Mouse (Mus musculus) hindbrain, embryonic 12.5 days (tissue): Measurements from ENCODE around the gene Tnfsf4. TPM values are rescaled to one million over a fixed set of nuclear protein-coding genes. Genes with fewer than 3 reads are reported as not detected.

Source experiments
- ATAC-seq: fragments of 200-750 bp; cut with Nextera tagmentation; 2 replicates; pipeline ENCODE4 v1.8.0; 2017; ENCODE audit warnings: moderate TSS enrichment; ENCODE audit not compliant: low FRiP score
- H3K27ac ChIP-seq: fragments of 300-500 bp; sonication (generic); 2 replicates; pipeline ENCODE4 v1.5.1; 2016; ENCODE audit warnings: mild to moderate bottlenecking
- H3K27me3 ChIP-seq: fragments of 300-500 bp; sonication (generic); 2 replicates; pipeline ENCODE4 v1.6.1; 2016; ENCODE audit warnings: mild to moderate bottlenecking
- H3K36me3 ChIP-seq: fragments of 300-500 bp; sonication (generic); 2 replicates; pipeline ENCODE4 v1.6.1; 2016; ENCODE audit warnings: mild to moderate bottlenecking
- H3K4me1 ChIP-seq: fragments of 300-500 bp; sonication (generic); 2 replicates; pipeline ENCODE4 v1.6.1; 2016
- H3K4me2 ChIP-seq: fragments of 300-500 bp; sonication (generic); replicated peaks from 2 replicates; pipeline ENCODE4 v1.6.1; 2016; ENCODE audit warnings: mild to moderate bottlenecking
- H3K4me3 ChIP-seq: fragments of 300-500 bp; sonication (generic); 2 replicates; pipeline ENCODE4 v1.5.1; 2016; ENCODE audit warnings: mild to moderate bottlenecking
- H3K9ac ChIP-seq: fragments of 300-500 bp; sonication (generic); 2 replicates; pipeline ENCODE4 v1.6.1; 2016; ENCODE audit warnings: mild to moderate bottlenecking, moderate library complexity
- H3K9me3 ChIP-seq: fragments of 300-500 bp; sonication (generic); replicated peaks from 2 replicates; pipeline ENCODE4 v1.6.1; 2016; ENCODE audit warnings: mild to moderate bottlenecking
- WGBS: fragments of 180-500 bp; shearing (Covaris S2); methylation state at CpG from one replicate; pipeline ENCODE4 v1.1.7; 2016; 5-methylcytosine and 5-hydroxymethylcytosine counted together
- polyA plus RNA-seq: library from polyadenylated mRNA; unstranded; fragments of >200 nt; fragmentation: Nextera tagmentation; extraction: Ambion mirVana; gene quantifications from 2 replicates; pipeline ENCODE4 v1.2.1, GENCODE M21; 2016

The Tnfsf4 gene
- polyA plus RNA-seq, 1 experiment from 2014 or later, result not detected

DNA sequence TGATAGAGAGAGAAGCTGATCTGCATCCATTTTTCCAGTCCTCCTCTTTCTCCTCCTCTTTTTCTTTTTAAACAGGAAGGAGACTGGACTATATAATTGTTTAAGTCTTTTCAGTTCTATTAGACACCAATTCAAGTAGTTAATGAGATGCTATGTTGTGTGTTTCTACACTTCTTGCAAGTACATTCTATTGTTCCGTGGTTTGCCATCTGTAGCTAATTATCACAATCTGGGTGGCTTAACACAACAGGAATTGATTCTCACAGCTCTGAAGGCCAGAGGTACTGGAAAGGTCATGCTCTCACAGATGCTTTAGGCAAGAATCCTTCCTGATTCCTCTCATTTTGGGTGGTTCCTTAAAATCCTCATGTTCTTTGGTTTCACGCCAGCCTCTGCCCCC is 7.9 kb downstream of the Tnfsf4 start:
- ATAC-seq, result no peak
- 36% methylated on average over 2 of the region's 2 CpGs for WGBS
- Histone ChIP-seq H3K4me1 (no peaks in the 10 kb centered on the region), H3K9me3 (0 out of 2 replicates have a peak, but pooled peaks cover 6% of the 10 kb centered on the region), H3K27me3 (no peaks in the 10 kb centered on the region), H3K36me3 (no peaks in the 10 kb centered on the region), H3K4me2 (no peak overlapping the region), H3K27ac (no peak overlapping the region), H3K4me3 (no peak overlapping the region), H3K9ac (no peak overlapping the region)

DNA sequence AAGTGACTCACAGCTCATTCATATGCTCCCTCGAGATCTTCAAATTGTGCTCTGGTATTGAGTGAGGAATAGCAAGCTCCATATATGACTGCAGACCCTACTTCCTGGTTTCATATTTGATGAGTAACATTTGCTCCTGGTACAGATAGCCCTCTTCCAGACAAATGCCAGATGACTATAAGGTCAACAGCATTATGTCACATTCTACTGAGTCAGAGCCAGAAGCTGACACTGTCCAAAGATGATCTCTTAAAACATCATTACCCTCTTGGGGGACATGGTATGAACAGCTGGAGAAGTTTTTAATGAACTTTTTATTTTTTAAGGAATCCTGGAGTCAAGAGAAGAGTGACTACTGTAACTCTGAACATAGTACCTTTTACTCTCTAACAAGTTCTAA is 11.3 kb downstream of the Tnfsf4 start:
- Histone ChIP-seq H3K4me1 (no peaks in the 10 kb centered on the region), H3K9ac (no peak overlapping the region), H3K36me3 (no peaks in the 10 kb centered on the region), H3K4me3 (no peak overlapping the region), H3K4me2 (no peak overlapping the region), H3K27ac (no peak overlapping the region), H3K27me3 (no peaks in the 10 kb centered on the region), H3K9me3 (0 out of 2 replicates have a peak, but pooled peaks cover 6% of the 10 kb centered on the region)
- 93% methylated on average over 1 of the region's 1 CpGs for WGBS
- ATAC-seq, result no peak

DNA sequence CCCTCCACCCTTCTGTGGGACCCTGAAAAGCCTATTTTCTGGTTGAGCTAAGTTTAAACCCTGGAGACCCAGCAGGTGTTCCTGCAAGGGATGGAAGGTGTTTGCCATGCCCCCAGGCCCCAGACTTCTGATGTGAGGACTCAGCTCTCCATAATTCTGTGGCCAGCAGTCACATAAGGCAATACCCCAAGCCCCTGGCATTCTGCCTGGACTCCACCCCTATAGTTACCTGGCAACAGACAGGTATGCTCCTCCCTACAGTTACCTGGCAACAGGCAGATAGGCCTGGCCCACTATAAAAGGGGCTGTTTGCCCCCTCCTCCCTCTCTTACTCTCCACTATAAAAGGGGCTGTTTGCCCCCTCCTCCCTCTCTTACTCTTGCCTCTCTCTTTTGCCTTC is 24.7 kb downstream of the Tnfsf4 start:
- no peaks in the 10 kb centered on the region for H3K4me1 ChIP-seq
- H3K27ac ChIP-seq, result no peak overlapping the region
- no peak overlapping the region for H3K4me2 ChIP-seq
- no peaks in the 10 kb centered on the region for H3K9me3 ChIP-seq
- no peaks in the 10 kb centered on the region for H3K36me3 ChIP-seq
- H3K4me3 ChIP-seq, result no peak overlapping the region
- ATAC-seq, result no peak
- H3K27me3 ChIP-seq, result no peaks in the 10 kb centered on the region
- H3K9ac ChIP-seq, result no peak overlapping the region

DNA sequence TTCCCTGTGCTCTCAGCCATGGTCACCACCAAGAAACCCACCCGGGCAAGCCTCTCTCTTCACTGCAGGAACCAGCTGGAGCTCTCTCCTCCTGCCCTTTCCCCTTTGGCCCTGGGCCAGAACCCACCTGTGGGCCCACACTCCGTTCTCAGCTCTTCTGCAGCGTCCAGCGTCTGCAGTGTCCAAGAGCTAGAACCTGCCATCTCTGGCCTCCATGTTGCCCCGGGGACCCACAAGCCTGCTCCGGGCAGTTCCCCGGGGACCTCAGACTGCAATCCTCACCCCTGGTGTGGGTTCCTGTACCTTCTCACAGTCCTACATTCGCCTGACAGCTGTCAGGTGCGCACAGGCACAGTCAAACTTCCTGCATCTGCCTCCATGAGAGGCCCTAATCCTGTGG is 25.4 kb downstream of the Tnfsf4 start:
- no peaks in the 10 kb centered on the region for H3K36me3 ChIP-seq
- no peak for ATAC-seq
- no peaks in the 10 kb centered on the region for H3K9me3 ChIP-seq
- H3K4me1 ChIP-seq, result no peaks in the 10 kb centered on the region
- no peak overlapping the region for H3K9ac ChIP-seq
- H3K4me3 ChIP-seq, result no peak overlapping the region
- H3K4me2 ChIP-seq, result no peak overlapping the region
- 83% methylated on average over 9 of the region's 9 CpGs for WGBS
- no peak overlapping the region for H3K27ac ChIP-seq
- H3K27me3 ChIP-seq, result no peaks in the 10 kb centered on the region

DNA sequence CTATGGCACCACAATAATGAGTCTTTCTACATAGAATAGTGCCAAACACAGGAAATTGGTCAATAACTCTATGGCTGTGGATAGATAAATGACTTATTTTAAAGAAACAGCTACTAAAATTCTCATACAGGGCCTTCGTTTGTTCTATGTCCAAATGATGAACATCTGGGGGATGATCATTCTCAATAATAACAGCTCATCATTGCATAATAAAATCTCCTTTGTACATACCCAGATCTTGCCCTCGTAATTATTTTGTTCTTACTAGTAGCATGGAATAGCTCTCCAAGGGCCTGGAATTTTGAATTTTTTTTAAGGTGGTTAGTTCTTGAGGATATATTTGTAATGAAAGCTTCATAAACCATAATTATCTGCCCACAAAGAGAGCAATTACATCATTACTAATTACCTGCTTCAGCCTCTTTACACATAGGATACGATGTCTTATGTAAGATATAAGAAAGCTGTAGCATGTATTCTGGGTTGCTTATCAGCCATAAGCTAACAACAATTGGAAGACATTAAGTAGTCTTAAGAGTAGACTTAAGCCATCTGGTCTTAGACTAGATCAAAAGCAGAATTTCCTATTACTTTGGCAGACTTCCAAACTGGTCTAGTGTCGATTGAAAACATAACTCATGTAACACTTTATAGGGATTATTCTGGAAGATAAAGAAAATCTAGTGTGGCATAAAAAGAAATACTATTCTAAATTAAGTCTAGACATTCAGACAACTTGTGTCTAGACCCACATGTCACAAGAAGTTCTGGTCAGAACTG is 31.3 kb downstream of the Tnfsf4 start:
- no peak overlapping the region for H3K9ac ChIP-seq
- no peak overlapping the region for H3K27ac ChIP-seq
- no peaks in the 10 kb centered on the region for H3K4me1 ChIP-seq
- no peak overlapping the region for H3K4me2 ChIP-seq
- WGBS, result 88% methylated on average over 4 of the region's 4 CpGs
- no peak overlapping the region for H3K4me3 ChIP-seq
- no peaks in the 10 kb centered on the region for H3K27me3 ChIP-seq
- H3K36me3 ChIP-seq, result no peaks in the 10 kb centered on the region
- no peaks in the 10 kb centered on the region for H3K9me3 ChIP-seq
- ATAC-seq, result no peak

DNA sequence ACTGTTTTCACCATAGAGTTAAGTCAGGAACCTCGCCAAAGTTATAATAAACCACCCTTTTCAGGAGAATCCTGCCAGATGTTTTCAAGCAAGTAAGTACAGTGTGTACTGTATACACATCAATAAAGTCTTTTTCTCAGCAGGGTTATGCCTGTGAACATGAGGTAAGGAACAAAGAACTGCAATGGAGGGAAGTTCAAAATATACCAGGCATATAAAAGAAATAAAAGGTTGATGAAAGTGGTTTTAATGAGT is 31.8 kb downstream of the Tnfsf4 start:
- ATAC-seq, result no peak

DNA sequence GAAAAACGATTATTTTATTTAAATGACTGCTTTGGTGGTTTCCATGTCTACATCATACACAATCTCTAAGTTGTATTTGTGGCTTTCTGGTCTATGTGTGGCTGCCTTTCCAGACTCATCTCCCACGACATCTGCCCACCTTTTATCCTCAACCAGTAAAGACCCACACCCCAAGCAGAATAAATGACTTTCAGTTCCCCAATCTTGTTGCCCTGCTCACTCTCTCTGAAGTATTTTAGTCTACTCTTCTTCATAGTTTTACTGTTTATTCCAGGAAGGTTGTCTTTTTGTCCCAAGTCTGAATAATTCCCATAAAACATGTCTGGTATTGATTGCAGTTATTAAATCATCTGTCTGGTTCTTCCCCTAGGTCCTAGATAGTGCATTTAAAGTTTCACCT is 40.6 kb downstream of the Tnfsf4 start:
- no peak overlapping the region for H3K27ac ChIP-seq
- H3K27me3 ChIP-seq, result no peaks in the 10 kb centered on the region
- H3K9ac ChIP-seq, result no peak overlapping the region
- H3K4me1 ChIP-seq, result no peaks in the 10 kb centered on the region
- ATAC-seq, result no peak
- no peaks in the 10 kb centered on the region for H3K9me3 ChIP-seq
- H3K4me2 ChIP-seq, result no peak overlapping the region
- H3K36me3 ChIP-seq, result no peaks in the 10 kb centered on the region
- H3K4me3 ChIP-seq, result no peak overlapping the region
- WGBS, result 84% methylated on average over 2 of the region's 2 CpGs

More for the DNA sequence above, 31.8 kb downstream of the Tnfsf4 start:
- Histone ChIP-seq H3K4me3 (no peak overlapping the region), H3K4me2 (no peak overlapping the region), H3K9me3 (no peaks in the 10 kb centered on the region), H3K4me1 (no peaks in the 10 kb centered on the region), H3K9ac (no peak overlapping the region), H3K36me3 (no peaks in the 10 kb centered on the region), H3K27ac (no peak overlapping the region), H3K27me3 (no peaks in the 10 kb centered on the region)
- WGBS, result 89% methylated on average over 1 of the region's 1 CpGs

DNA sequence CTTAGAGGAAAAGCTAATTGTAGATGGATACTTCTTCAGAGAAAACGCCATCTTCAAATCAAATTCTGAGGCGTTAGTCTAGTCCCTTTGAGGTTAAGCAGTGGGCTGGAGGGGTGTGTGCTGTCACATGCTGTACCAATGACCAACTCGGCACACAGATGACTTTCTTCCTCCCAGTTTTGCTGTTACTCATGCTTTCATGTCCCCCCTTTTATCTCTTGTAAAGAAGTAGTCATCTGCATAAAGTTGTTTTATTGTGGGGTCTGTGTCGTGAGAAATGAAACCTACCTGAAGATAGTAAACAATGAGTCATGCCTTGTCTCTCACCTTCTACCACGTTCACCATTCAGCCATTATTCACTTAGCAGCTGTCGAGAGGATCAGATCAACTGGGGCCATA is 41.3 kb downstream of the Tnfsf4 start:
- H3K4me2 ChIP-seq, result no peak overlapping the region
- H3K9ac ChIP-seq, result no peak overlapping the region
- no peak for ATAC-seq
- 88% methylated on average over 6 of the region's 6 CpGs for WGBS
- H3K9me3 ChIP-seq, result no peaks in the 10 kb centered on the region
- no peak overlapping the region for H3K27ac ChIP-seq
- H3K4me3 ChIP-seq, result no peak overlapping the region
- H3K27me3 ChIP-seq, result no peaks in the 10 kb centered on the region
- no peaks in the 10 kb centered on the region for H3K36me3 ChIP-seq
- H3K4me1 ChIP-seq, result no peaks in the 10 kb centered on the region

DNA sequence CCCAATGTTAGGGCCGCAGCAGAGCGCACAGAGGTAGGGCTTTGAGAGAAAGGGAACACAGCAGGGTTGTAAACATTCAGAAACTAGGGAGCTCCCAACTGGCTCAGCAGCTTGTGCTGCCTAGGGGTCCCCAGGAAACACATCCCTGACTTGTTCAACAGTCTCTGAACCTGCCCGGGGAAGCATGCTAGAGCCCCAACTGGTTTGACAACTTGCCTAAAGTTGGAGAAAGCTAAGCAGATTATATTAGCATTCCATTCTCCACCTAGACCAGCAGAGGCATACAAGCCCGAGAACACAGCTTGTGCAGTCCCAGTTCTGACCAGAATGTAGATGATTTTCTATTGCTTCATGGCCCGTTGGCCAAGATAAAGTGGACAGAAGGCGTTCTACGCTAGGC is 49.6 kb downstream of the Tnfsf4 start:
- H3K9ac ChIP-seq, result no peak overlapping the region
- no peaks in the 10 kb centered on the region for H3K27me3 ChIP-seq
- no peak for ATAC-seq
- H3K4me1 ChIP-seq, result 0 out of 2 replicates have a peak, but pooled peaks cover 4% of the 10 kb centered on the region
- H3K27ac ChIP-seq, result no peak overlapping the region
- H3K4me3 ChIP-seq, result no peak overlapping the region
- no peak overlapping the region for H3K4me2 ChIP-seq
- 66% methylated on average over 7 of the region's 7 CpGs for WGBS
- no peaks in the 10 kb centered on the region for H3K36me3 ChIP-seq
- H3K9me3 ChIP-seq, result no peaks in the 10 kb centered on the region

DNA sequence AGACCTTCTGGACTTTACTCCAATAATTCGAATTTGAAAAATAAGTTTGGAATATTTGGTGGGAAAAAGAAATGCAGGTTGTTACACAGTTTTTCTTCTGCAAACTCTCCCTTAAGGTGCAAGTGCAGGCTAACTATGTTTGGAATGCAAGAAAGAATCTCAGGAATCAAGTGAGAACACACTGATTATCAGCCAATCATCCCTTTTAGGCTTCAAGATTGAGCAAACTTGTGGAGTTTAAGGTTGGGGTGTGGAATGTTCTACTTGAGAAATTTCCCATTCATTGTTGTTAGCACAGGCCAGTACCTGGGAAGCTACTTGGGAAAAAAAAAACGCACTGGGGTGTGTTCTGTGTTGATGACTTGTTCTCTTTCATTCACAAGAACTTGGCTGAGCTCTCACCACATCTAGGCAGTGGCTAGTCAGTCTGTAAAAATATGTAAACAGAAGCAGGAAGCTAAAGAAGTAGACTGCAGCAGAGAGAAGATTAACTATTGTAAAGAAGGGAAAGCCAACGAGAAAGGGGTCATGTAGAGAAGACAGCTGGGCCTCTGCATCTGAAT is 56.6 kb downstream of the Tnfsf4 start:
- 58% methylated on average over 3 of the region's 3 CpGs for WGBS
- H3K27me3 ChIP-seq, result no peaks in the 10 kb centered on the region
- H3K36me3 ChIP-seq, result no peaks in the 10 kb centered on the region
- ATAC-seq, result no peak
- no peak overlapping the region for H3K4me3 ChIP-seq
- H3K9ac ChIP-seq, result no peak overlapping the region
- no peak overlapping the region for H3K27ac ChIP-seq
- H3K4me2 ChIP-seq, result no peak overlapping the region
- no peaks in the 10 kb centered on the region for H3K4me1 ChIP-seq
- no peaks in the 10 kb centered on the region for H3K9me3 ChIP-seq

DNA sequence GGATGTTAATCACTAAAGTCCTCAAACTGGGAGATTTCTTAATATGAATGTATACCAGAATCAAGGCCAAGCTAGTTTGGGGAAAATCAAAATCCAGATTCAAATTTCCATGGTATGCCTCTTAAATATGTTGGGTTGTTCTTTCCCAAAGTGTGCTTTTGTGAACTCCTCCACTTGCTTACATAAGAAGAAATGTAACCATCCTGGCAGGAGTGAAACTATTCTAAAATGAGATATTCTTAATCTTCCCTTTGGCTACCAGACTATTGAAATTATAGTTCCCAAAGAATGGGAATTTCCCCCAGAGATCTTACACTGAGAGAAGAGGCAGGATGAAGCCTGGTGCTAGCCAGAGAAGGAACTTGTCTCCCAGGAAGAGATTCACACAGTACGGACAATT is 57.0 kb downstream of the Tnfsf4 start:
- Histone ChIP-seq H3K27me3 (no peaks in the 10 kb centered on the region), H3K4me1 (no peaks in the 10 kb centered on the region), H3K9ac (no peak overlapping the region), H3K4me2 (no peak overlapping the region), H3K36me3 (no peaks in the 10 kb centered on the region), H3K9me3 (no peaks in the 10 kb centered on the region), H3K4me3 (no peak overlapping the region), H3K27ac (no peak overlapping the region)
- no peak for ATAC-seq
- 89% methylated on average over 1 of the region's 1 CpGs for WGBS

DNA sequence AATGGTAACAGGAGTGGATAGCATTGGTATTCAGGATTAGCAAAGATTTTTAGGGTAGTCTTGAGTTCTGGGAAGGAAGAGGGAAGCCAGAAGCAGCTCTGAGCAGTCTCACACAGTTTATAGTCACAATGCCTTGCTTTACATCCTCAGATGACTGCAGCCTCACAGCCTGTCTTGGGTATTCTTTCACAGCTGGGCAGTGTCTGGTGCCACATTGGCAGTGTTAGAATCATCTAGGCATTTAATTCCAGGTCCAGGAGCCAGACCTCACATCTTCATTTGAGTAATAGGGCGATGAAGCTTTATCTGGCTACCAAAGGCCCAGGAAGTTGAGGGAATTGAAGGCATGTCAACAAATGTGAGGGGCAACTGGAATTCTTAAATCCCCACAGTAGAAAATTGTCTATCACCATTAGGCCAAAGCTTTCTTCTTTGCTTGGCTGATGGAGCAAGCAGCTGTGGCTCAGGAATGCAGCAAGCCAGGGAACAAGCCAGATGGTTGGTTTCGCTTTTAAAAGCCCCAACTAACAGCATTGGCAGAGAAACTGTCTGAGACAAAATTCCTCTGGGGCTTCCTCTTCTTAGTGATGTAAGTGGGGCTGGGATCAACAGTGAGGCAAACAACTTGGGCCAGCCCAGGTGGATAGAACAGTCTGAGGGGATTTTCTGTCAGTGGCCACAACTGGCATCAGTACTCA is 68.3 kb downstream of the Tnfsf4 start:
- no peak overlapping the region for H3K4me3 ChIP-seq
- H3K36me3 ChIP-seq, result no peaks in the 10 kb centered on the region
- no peak overlapping the region for H3K27ac ChIP-seq
- H3K4me2 ChIP-seq, result no peak overlapping the region
- no peaks in the 10 kb centered on the region for H3K4me1 ChIP-seq
- H3K9ac ChIP-seq, result no peak overlapping the region
- no peaks in the 10 kb centered on the region for H3K9me3 ChIP-seq
- H3K27me3 ChIP-seq, result no peaks in the 10 kb centered on the region
- 66% methylated on average over 2 of the region's 2 CpGs for WGBS
- no peak for ATAC-seq
